Mouse (Mus musculus) neural tube, embryonic 13.5 days (tissue): ENCODE measurements at regions not wholly inside any gene's neighbourhood (a gene's known extent, or its start where the extent isn't known, plus 50 kb on each side); places are given as distances from the start of the nearest gene placed in this dataset.

ENCODE experiments used
- ATAC-seq: fragments of 200-750 bp; cut with Nextera tagmentation; 2 replicates; pipeline ENCODE4 v1.8.0; 2017; ENCODE audit warnings: low read depth, mild to moderate bottlenecking, moderate TSS enrichment, moderate library complexity
- H3K27ac ChIP-seq: fragments of 300-500 bp; sonication (generic); replicated peaks from 2 replicates; pipeline ENCODE4 v1.5.1; 2015; ENCODE audit warnings: moderate library complexity, mild to moderate bottlenecking, inconsistent platforms
- H3K27me3 ChIP-seq: fragments of 300-500 bp; sonication (generic); 2 replicates; pipeline ENCODE4 v1.6.1; 2015; ENCODE audit warnings: mild to moderate bottlenecking, inconsistent platforms
- H3K36me3 ChIP-seq: fragments of 300-500 bp; sonication (generic); 2 replicates; pipeline ENCODE4 v1.6.1; 2015; ENCODE audit warnings: mild to moderate bottlenecking, inconsistent platforms
- H3K4me1 ChIP-seq: fragments of 300-500 bp; sonication (generic); replicated peaks from 2 replicates; pipeline ENCODE4 v1.6.1; 2015; ENCODE audit warnings: inconsistent platforms
- H3K4me2 ChIP-seq: fragments of 300-500 bp; sonication (generic); 2 replicates; pipeline ENCODE4 v1.6.1; 2015; ENCODE audit warnings: inconsistent platforms, mild to moderate bottlenecking, moderate library complexity
- H3K4me3 ChIP-seq: fragments of 300-500 bp; sonication (generic); 2 replicates; pipeline ENCODE4 v1.5.1; 2015; ENCODE audit warnings: mild to moderate bottlenecking, inconsistent platforms
- H3K9ac ChIP-seq: fragments of 300-500 bp; sonication (generic); 2 replicates; pipeline ENCODE4 v1.6.1; 2015; ENCODE audit warnings: moderate library complexity, mild to moderate bottlenecking, inconsistent platforms
- H3K9me3 ChIP-seq: fragments of 300-500 bp; sonication (generic); 2 replicates; pipeline ENCODE4 v1.6.1; 2016; ENCODE audit warnings: inconsistent platforms
- WGBS: fragments of 180-500 bp; shearing (Covaris S2); methylation state at CpG from one replicate; pipeline ENCODE4 v1.1.7; 2015; 5-methylcytosine and 5-hydroxymethylcytosine counted together

DNA sequence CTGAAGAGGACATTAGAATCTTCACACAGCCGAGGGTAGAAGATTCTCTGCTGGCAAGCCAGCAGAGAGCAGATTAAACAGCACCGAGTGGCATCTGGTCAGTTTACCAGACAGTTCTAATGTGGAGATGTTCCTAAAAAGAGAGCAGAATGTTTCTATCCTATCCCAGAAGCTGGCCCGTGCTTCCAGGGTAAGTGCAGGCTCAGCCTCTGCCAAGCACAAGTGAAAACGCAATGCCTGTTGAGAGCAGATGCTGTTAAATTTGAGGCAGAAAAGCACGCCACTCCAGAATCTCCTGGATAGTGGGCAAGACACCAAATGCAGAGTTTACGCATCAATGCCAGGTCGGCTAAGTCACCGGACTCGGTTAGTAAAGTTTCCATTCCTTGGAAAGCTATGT, 175.8 kb downstream of the Faxc start:
- Histone ChIP-seq H3K9ac (no peak overlapping the region), H3K4me2 (no peak overlapping the region), H3K27me3 (no peaks in the 10 kb centered on the region), H3K36me3 (no peaks in the 10 kb centered on the region), H3K4me3 (no peak overlapping the region), H3K4me1 (peaks cover 12% of the 10 kb centered on the region), H3K9me3 (no peaks in the 10 kb centered on the region), H3K27ac (no peak overlapping the region)
- 88% methylated on average over 9 of the region's 9 CpGs for WGBS
- no peak for ATAC-seq

DNA sequence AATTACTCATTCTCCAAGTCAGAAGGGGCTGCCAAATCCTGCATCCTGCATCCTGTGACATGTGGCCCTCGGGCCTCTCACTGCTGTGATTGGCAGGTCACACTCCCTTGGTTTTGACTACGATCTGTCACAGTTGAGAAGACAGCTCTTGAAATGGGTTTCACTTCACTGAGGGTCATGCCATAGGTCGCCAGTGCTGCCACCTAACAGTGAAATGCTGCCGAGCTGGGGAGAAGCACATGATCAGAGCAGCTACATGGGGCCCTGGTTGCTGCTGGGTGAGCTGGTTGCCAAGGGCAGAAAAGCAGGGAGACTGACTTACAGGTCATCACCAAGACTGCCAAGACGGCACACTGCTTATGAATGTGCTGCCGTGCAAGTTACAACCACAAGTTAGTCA, 178.3 kb downstream of the Faxc start:
- peak; percentile 23; the same call in 1 of the 2 replicates for ATAC-seq

DNA sequence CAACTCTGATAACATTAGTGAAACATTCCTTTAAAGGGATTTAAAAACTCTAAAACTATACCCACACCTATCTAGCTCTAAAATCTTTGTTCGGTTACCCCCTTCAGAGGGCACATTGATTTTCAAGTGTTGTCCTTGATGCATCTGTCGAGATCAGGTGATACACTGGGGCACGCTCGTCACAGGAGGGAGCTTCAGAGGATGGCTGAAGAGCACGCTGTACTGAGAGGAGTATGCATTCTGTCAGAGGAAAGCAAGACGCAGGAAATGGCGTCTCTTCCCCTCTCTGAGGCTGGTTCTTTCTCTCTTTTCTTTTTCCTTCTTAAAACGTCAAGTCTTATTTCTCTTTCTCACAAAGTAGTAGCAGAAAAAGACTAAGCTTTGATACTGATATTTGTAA, 179.3 kb downstream of the Faxc start:
- Histone ChIP-seq H3K9ac (no peak overlapping the region), H3K36me3 (no peaks in the 10 kb centered on the region), H3K9me3 (no peaks in the 10 kb centered on the region), H3K27ac (no peak overlapping the region), H3K4me1 (peaks cover 6% of the 10 kb centered on the region), H3K27me3 (no peaks in the 10 kb centered on the region), H3K4me3 (no peak overlapping the region), H3K4me2 (no peak overlapping the region)
- WGBS: 67% methylated on average over 8 of the region's 8 CpGs
- ATAC-seq: no peak

More for the DNA sequence above, 178.3 kb downstream of the Faxc start:
- no peak overlapping the region for H3K9ac ChIP-seq
- no peaks in the 10 kb centered on the region for H3K9me3 ChIP-seq
- no peak overlapping the region for H3K27ac ChIP-seq
- no peaks in the 10 kb centered on the region for H3K36me3 ChIP-seq
- H3K4me3 ChIP-seq: no peak overlapping the region
- H3K27me3 ChIP-seq: no peaks in the 10 kb centered on the region
- H3K4me2 ChIP-seq: no peak overlapping the region
- peaks cover 6% of the 10 kb centered on the region for H3K4me1 ChIP-seq
- 46% methylated on average over 6 of the region's 6 CpGs for WGBS

DNA sequence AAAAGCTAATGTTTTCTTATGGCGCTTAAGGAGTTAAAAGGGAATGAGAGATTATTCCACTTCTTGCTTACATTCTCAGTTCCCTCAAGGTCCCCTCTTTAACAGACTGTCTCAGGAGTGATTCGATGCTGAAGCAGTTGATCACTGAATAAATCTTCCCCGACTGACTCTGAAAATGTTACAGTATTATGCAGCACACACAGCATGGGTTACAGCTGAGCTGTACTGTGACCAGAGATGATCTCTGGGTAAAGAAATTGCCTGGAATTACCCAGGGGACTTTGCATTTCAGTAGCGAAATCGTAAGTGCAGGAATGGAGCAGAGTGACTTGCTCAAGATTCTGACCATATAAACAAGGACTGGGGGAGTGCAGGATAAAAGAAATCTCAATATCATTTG, 181.1 kb downstream of the Faxc start:
- peak; percentile 43; the same call in 1 of the 2 replicates for ATAC-seq
- Histone ChIP-seq H3K27ac (no peak overlapping the region), H3K27me3 (no peaks in the 10 kb centered on the region), H3K9ac (no peak overlapping the region), H3K36me3 (no peaks in the 10 kb centered on the region), H3K4me3 (no peak overlapping the region), H3K4me1 (peaks cover 6% of the 10 kb centered on the region), H3K4me2 (no peak overlapping the region), H3K9me3 (no peaks in the 10 kb centered on the region)
- 45% methylated on average over 5 of the region's 5 CpGs for WGBS

DNA sequence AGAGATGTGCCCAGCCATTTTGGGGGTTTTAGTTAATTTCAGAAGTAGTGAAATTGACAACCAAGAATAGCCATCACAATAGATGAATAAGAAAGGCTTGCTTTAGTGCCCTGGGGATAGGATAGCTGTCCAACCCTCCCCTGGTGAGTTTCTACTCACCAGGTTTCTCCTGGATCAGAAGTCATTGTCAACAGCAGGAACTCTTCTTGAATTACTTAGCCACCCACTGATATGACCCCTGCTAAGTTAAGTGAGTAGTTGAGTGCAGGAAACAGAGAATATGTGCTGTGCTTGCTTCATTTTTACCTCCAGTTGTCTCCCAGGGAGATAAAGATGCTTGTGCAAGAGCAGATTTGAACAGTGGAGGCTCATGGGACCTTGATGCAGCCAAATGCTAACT, 183.3 kb downstream of the Faxc start:
- peaks cover 6% of the 10 kb centered on the region for H3K4me1 ChIP-seq
- ATAC-seq: no peak
- H3K9me3 ChIP-seq: no peaks in the 10 kb centered on the region
- H3K9ac ChIP-seq: no peak overlapping the region
- no peaks in the 10 kb centered on the region for H3K36me3 ChIP-seq
- no peaks in the 10 kb centered on the region for H3K27me3 ChIP-seq
- H3K4me2 ChIP-seq: no peak overlapping the region
- no peak overlapping the region for H3K27ac ChIP-seq
- H3K4me3 ChIP-seq: no peak overlapping the region

DNA sequence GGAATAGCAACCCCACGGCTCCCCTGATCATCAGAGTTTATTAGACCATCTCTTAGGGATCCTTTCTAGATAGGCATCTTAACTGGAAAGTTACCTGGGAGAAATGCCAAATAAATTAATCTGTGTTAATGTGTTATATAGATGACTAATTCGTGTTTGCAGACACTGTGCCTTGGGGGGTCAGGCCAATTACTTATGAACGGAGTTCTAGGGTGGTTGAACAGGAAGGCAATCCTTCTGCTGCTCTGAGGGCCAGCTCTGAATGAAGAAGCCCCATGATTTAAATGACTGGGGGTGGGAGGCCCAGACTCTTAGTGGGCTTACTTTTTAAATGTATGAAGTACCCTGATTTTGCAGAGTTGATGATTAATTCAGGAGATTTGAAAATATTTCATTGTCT, 188.7 kb downstream of the Faxc start:
- 53% methylated on average over 3 of the region's 3 CpGs for WGBS
- H3K27me3 ChIP-seq: no peaks in the 10 kb centered on the region
- H3K9ac ChIP-seq: no peak overlapping the region
- no peak for ATAC-seq
- no peak overlapping the region for H3K27ac ChIP-seq
- H3K4me2 ChIP-seq: no peak overlapping the region
- no peak overlapping the region for H3K4me3 ChIP-seq
- no peaks in the 10 kb centered on the region for H3K36me3 ChIP-seq
- H3K4me1 ChIP-seq: no peaks in the 10 kb centered on the region
- H3K9me3 ChIP-seq: no peaks in the 10 kb centered on the region

DNA sequence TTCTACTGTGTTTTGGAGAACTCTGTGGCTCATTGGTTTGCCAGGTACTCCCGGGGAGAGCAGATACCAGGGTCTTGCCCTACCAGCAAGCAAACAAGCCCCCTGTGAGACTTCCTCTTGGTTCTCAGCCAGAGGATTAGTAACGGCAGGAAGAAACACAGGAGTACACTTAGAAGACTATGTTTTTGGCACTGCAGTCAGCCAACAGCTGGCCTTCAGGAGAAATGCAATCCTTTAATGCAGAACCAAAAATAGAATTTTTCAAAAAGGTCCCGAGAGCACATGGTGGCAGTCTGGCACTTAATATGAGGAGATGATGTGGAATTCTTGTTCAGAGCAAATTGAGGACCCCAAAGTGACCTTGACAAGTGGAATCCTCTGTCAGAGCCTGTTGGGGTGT, 189.8 kb downstream of the Faxc start:
- WGBS: 46% methylated on average over 3 of the region's 3 CpGs
- Histone ChIP-seq H3K4me1 (no peaks in the 10 kb centered on the region), H3K9me3 (no peaks in the 10 kb centered on the region), H3K36me3 (no peaks in the 10 kb centered on the region), H3K4me2 (no peak overlapping the region), H3K27ac (no peak overlapping the region), H3K27me3 (no peaks in the 10 kb centered on the region), H3K4me3 (no peak overlapping the region), H3K9ac (no peak overlapping the region)
- no peak for ATAC-seq

DNA sequence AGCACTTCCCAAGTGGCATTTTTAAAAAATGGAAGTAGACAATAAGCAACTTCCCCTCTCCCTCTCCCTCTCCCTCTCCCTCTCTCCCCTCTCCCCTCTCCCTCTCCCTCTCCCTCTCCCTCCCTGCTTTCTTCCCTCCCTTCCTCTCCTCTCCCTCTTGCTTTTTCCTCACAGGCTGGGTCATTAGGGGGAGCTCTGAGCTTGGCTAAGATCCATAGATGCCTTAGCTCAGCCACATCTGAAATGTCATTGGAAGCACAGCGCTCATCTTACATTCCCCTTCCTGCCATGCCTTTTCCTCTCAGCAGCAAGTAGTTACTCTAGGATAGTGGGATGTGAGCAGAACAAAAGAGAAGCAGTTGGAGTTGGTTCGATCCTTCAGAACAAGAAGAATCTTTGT, 190.3 kb downstream of the Faxc start:
- Histone ChIP-seq H3K27me3 (no peaks in the 10 kb centered on the region), H3K4me1 (no peaks in the 10 kb centered on the region), H3K9ac (no peak overlapping the region), H3K27ac (no peak overlapping the region), H3K36me3 (no peaks in the 10 kb centered on the region), H3K9me3 (no peaks in the 10 kb centered on the region), H3K4me3 (no peak overlapping the region), H3K4me2 (no peak overlapping the region)
- no peak for ATAC-seq
- WGBS: 72% methylated on average over 2 of the region's 2 CpGs

DNA sequence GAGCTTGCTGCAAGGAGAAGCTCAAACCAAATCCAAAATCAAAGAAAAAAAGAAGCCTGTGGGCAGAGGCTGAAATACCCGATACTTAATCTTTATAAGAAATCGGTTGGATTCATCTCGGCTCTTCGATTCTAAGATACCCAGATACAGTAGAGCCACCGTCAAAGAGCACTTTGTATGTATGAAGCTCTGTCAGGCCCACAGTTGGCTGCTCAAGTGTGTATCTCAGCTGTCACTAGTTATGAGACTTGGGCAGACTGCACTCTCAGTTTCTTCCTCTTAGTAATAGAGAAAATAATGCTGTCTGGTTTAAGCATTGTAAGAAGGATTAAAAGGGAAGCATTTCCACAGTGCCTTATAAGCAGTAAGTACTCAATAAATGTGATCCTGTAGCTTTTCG, 193.7 kb downstream of the Faxc start:
- H3K9ac ChIP-seq: no peak overlapping the region
- no peak for ATAC-seq
- H3K27ac ChIP-seq: no peak overlapping the region
- H3K4me3 ChIP-seq: no peak overlapping the region
- 0 out of 2 replicates have a peak, but pooled peaks cover under 1% of the 10 kb centered on the region for H3K27me3 ChIP-seq
- peaks cover 5% of the 10 kb centered on the region for H3K4me1 ChIP-seq
- no peaks in the 10 kb centered on the region for H3K36me3 ChIP-seq
- WGBS: 92% methylated on average over 6 of the region's 6 CpGs
- H3K4me2 ChIP-seq: no peak overlapping the region
- H3K9me3 ChIP-seq: no peaks in the 10 kb centered on the region

DNA sequence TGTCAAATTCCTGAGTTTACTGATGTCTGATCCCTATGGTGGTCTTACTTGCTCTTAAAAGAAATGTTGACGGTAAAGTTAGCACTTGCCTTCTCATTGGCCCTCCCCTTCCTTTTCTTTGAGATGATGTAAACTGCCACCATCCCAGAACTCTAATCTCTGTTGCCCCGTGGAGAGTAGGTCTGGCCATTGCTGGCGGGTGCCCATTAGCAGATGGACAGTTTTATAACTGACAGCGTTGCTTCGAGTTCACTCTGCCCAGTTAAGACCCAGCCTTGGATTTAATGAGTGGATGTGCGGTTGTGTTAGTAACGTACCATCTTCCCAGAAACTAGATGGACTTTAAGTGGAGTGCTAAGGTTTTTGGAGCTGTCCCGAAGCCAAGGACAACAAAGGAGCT, 199.4 kb downstream of the Faxc start:
- H3K9me3 ChIP-seq: no peaks in the 10 kb centered on the region
- H3K4me3 ChIP-seq: no peak overlapping the region
- H3K4me1 ChIP-seq: peaks cover 20% of the 10 kb centered on the region
- H3K36me3 ChIP-seq: no peaks in the 10 kb centered on the region
- ATAC-seq: no peak
- H3K4me2 ChIP-seq: no peak overlapping the region
- H3K27ac ChIP-seq: no peak overlapping the region
- 0 out of 2 replicates have a peak, but pooled peaks cover 4% of the 10 kb centered on the region for H3K27me3 ChIP-seq
- WGBS: 79% methylated on average over 8 of the region's 8 CpGs
- H3K9ac ChIP-seq: no peak overlapping the region

DNA sequence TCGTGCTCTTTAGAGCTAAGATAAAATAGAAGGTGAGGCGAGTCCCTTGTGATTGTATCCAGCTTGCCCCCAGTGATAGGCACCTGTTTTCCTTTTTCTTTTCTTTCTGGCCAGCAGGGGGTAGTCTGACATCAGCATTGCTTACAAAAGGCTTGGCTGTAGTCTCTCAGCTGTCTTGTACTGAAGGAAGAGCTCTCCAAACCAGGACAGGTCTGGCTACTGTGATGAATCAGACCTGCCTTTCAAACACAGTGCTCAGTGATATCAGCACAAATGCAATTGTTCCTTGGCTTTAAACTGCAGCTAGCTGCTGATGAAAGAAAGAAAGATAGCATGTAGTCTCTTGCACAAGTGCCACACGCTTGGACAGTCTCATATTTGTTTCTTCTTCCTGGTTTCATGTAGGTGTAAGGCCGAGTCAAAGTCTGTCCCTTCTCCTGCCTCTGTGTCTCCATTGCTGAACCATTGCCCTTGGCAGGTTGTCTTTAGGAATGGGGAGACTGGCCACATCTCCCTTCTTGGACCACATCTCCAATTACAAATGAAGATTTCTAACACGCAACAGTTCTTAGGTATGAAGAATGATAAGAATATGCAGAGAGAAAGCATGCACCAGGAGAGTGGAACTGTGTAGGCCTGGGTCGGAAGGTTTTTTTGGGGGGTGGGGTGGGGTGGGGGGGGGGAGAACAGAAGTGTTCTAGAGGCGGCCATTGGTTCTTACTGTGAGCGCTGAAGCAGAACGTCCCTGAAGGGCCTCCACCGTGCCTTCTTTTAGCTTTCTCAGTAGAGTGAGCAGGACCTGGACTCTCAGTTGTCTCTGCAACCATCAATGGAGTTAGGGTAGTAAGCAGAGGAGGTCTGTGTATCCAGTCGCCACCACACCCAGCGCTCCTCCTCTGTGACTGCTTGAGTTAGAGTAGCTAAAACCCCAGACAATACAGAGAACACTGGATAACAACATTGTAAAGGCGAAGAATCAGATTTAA, 200.9 kb downstream of the Faxc start:
- H3K27ac ChIP-seq: no peak overlapping the region
- no peaks in the 10 kb centered on the region for H3K36me3 ChIP-seq
- H3K4me2 ChIP-seq: no peak overlapping the region
- no peak overlapping the region for H3K9ac ChIP-seq
- WGBS: 66% methylated on average over 13 of the region's 13 CpGs
- H3K4me1 ChIP-seq: peaks cover 20% of the 10 kb centered on the region
- H3K4me3 ChIP-seq: no peak overlapping the region
- peak; percentile 65; the same call in 1 of the 2 replicates for ATAC-seq
- peaks cover 7% of the 10 kb centered on the region; the same call in 1 of the 2 replicates for H3K27me3 ChIP-seq
- no peaks in the 10 kb centered on the region for H3K9me3 ChIP-seq

DNA sequence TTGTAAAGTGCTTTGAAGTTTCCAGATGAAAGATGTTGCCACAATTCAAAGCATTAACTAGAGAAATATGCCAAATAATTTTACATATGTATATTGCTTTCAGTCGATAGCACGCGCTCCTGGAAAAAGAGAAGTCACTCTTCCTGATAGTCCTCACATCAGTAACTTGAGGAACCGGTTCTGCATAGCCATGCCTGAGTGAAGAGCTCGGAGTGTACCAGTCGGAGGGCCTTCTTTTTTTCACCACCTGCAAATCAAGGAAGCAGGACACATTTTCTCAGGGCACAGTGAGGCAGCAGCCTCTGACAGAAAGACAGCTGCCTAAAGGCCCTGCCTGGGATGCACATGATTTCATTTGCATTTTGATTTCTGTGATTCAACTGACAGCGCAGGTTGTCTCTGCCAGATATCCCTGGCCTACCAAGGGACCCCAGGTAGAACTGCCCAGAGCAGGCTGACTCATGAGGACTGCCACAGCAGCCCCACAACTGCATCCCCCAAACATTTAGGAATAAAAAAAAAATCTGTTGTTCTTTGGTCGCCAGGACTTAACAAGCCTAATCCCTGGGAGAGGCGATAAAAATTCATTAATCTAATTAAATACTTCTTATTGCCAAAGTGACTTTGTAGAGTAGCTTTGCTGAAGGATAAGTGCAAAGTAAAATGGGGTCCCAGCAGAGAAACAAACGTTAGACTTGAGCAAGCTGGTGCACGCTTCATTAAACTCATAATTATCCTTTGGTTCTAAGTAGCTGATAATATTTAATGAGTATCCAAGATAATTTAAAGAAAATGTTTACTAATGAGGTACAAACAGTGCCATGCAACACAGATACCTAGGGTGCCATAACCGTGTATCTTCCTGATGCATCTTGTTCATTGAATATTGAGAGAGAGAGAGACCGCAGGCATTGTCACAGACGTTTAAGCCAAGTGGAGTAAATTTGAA, 202.7 kb downstream of the Faxc start:
- Histone ChIP-seq H3K36me3 (no peaks in the 10 kb centered on the region), H3K4me1 (peaks cover 16% of the 10 kb centered on the region), H3K27ac (0 out of 2 replicates have a peak overlapping the region, but pooled peaks have one; percentile 13), H3K4me3 (no peak overlapping the region), H3K9ac (no peak overlapping the region), H3K27me3 (peaks cover 7% of the 10 kb centered on the region; the same call in 1 of the 2 replicates), H3K4me2 (no peak overlapping the region), H3K9me3 (no peaks in the 10 kb centered on the region)
- ATAC-seq: peak; percentile 55; the same call in 1 of the 2 replicates
- WGBS: 42% methylated on average over 14 of the region's 14 CpGs
